Mouse (Mus musculus): ENCODE data around the gene Atf7. TPM values are rescaled to one million over a fixed set of nuclear protein-coding genes. Genes with fewer than 3 reads are reported as not detected.

Gene Atf7
- total and polyA plus RNA-seq, 3 experiments: 6.7 to 31.9 (median 8.6) TPM

DNA sequence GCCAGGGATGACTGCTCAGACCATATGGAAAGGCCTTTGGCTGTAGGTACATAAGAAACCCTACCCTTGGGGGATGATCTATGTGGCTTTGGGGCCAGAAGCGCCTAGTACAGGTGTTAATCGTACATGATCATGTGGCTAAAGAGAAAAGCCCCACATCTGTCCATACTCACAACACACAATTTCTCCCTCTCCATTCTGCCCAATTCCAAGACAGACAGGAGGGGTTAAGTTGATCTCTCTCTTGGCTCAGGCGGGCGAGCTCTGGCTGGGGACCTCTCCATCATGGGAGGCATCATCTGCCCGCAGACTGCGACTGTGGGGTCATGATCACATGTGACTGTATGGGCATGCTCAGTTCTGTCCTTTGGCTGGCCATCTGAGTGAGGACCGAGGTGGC is 91.3 kb downstream of the Atf7 start:
- Histone ChIP-seq H3K9ac (ENCODE audit: insufficient read depth, low read depth) (no peak overlapping the region), H3K27ac (ENCODE audit: insufficient read depth, low read depth) (no peak overlapping the region), H3K9me3 (replicated peaks; ENCODE audit: low read length) (no peaks in the 10 kb centered on the region), H3K4me3 (replicated peaks in 1 of 3; ENCODE audit: low read depth in 2 of 3, low read length in 2 of 3, poor library complexity in 1 of 3) (no peak overlapping the region), H3K4me1 (ENCODE audit: control insufficient read depth in 1 of 2, insufficient read depth in 2 of 2) (peaks cover 0 to 8% of the 10 kb centered on the region in 2 experiments; a peak in 1 of 4 replicates), H3K4me2 (ENCODE audit: insufficient read depth, low read depth, poor library complexity, severe bottlenecking) (no peak overlapping the region), H3K36me3 (replicated peaks in 1 of 2; ENCODE audit: control insufficient read depth in 1 of 2, insufficient read depth in 1 of 2, low read length in 1 of 2) (peaks cover 36 to 87% of the 10 kb centered on the region in 2 experiments), H3K27me3 (replicated peaks) (no peaks in the 10 kb centered on the region), H3K79me2 (replicated peaks; ENCODE audit: control insufficient read depth, extremely low read depth, insufficient read depth, poor library complexity, severe bottlenecking) (no peaks in the 10 kb centered on the region)
- no peak for DNase-seq (ENCODE audit: extremely low read depth)
- TF ChIP-seq UBTF (IDR thresholded peaks at IDR 0.05; ENCODE audit: low read depth, low read length) (no peak), NRF1 (IDR thresholded peaks at IDR 0.05; ENCODE audit: low read depth, low read length) (no peak), RAD21 (IDR thresholded peaks at IDR 0.05; ENCODE audit: low read depth, low read length) (no peak), TCF12 (IDR thresholded peaks at IDR 0.05; ENCODE audit: low read depth, low read length) (no peak), MAFK (IDR thresholded peaks at IDR 0.05; ENCODE audit: insufficient replicate concordance, low read length) (no peak), CHD2 (IDR thresholded peaks at IDR 0.05; ENCODE audit: low read length) (no peak), GABPA (IDR thresholded peaks at IDR 0.05; ENCODE audit: insufficient replicate concordance, low read depth, low read length) (no peak), MXI1 (IDR thresholded peaks at IDR 0.05; ENCODE audit: low read depth, low read length) (no peak)
- dilution Hi-C loops (cut with MboI; ENCODE audit: extremely low pct_ligation_motif_present, extremely low pct_unique_long_range_greater_than_20kb, low sequenced_read_pairs) (no loop called here), in situ Hi-C loops (cut with MboI; ENCODE audit: low pct_ligation_motif_present, low pct_unique_long_range_greater_than_20kb, low sequenced_read_pairs) (no loop called here)

DNA sequence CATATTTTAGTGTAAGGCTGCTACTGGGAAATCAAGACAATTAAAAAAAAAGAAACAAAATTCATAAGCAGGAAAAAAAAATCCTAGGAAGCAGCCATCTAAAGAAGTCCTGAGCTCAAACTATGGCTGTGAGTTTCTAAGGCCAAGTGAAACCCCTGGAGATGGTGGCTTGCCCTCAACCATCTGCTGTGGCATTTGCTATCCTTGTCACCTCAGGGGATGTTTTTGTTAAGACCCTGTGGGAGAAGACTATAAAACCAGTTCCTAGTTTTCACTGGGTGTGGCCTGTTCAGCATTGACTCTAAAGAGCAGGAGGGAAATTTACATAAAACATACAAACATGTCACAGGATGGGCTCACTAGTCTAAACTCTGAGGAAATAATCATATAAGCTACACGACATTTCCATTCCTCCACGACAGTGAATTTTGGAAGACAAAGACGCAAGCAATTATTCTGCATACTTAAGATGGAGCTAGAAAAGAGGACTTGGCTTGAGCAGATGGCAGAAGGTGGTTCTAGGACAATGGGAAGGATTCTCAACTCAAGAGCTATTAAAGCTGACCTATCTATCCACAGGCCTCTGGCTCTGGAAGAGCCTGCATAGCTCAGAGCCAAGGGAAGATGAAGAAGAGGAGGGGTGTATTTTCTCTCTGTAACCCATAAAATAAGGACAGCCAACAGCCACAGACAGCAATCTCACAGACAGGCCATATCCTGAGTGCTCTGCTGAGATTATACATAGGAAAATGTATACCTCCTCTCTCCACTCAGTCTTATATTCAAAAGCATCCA is 93.0 kb downstream of the Atf7 start:
- Histone ChIP-seq H3K4me3 (replicated peaks in 1 of 3; ENCODE audit: low read depth in 2 of 3, low read length in 2 of 3, poor library complexity in 1 of 3) (no peak overlapping the region), H3K9ac (ENCODE audit: insufficient read depth, low read depth) (no peak overlapping the region), H3K79me2 (replicated peaks; ENCODE audit: control insufficient read depth, extremely low read depth, insufficient read depth, poor library complexity, severe bottlenecking) (no peaks in the 10 kb centered on the region), H3K36me3 (replicated peaks in 1 of 2; ENCODE audit: control insufficient read depth in 1 of 2, insufficient read depth in 1 of 2, low read length in 1 of 2) (peaks cover 42 to 92% of the 10 kb centered on the region in 2 experiments), H3K4me1 (ENCODE audit: control insufficient read depth in 1 of 2, insufficient read depth in 2 of 2) (peaks cover 0 to 8% of the 10 kb centered on the region in 2 experiments; a peak in 1 of 4 replicates), H3K27me3 (replicated peaks) (no peaks in the 10 kb centered on the region), H3K4me2 (ENCODE audit: insufficient read depth, low read depth, poor library complexity, severe bottlenecking) (no peak overlapping the region), H3K27ac (ENCODE audit: insufficient read depth, low read depth) (no peak overlapping the region), H3K9me3 (replicated peaks; ENCODE audit: low read length) (no peaks in the 10 kb centered on the region)
- dilution Hi-C loops (cut with MboI; ENCODE audit: extremely low pct_ligation_motif_present, extremely low pct_unique_long_range_greater_than_20kb, low sequenced_read_pairs) (no loop called here), in situ Hi-C loops (cut with MboI; ENCODE audit: low pct_ligation_motif_present, low pct_unique_long_range_greater_than_20kb, low sequenced_read_pairs) (no loop called here)
- no peak for DNase-seq (ENCODE audit: extremely low read depth)
- TF ChIP-seq POLR2AphosphoS2 (IDR thresholded peaks at IDR 0.05; ENCODE audit: low read depth, low read length) (no peak), ZC3H11A (IDR thresholded peaks at IDR 0.05; ENCODE audit: low read depth, low read length) (no peak), JUN (IDR thresholded peaks at IDR 0.05; ENCODE audit: insufficient read depth, low read depth, low read length) (no peak), UBTF (IDR thresholded peaks at IDR 0.05; ENCODE audit: low read depth, low read length) (no peak), USF2 (conservative IDR thresholded peaks at IDR 0.05; ENCODE audit: low read depth, low read length) (no peak), CHD1 (IDR thresholded peaks at IDR 0.05; ENCODE audit: low read depth, low read length) (no peak), MYC (IDR thresholded peaks at IDR 0.05; ENCODE audit: low read depth, low read length) (no peak), SMC3 (IDR thresholded peaks at IDR 0.05; ENCODE audit: low read depth, low read length) (no peak), RCOR1 (conservative IDR thresholded peaks at IDR 0.05; ENCODE audit: low read depth, low read length) (no peak), ZNF384 (IDR thresholded peaks at IDR 0.05; ENCODE audit: low read depth, low read length) (no peak), SIN3A (IDR thresholded peaks at IDR 0.05; ENCODE audit: low read length) (no peak), TBP (conservative IDR thresholded peaks at IDR 0.05; ENCODE audit: low read depth, low read length) (no peak), MAZ (IDR thresholded peaks at IDR 0.05; ENCODE audit: low read depth, low read length) (no peak), GABPA (IDR thresholded peaks at IDR 0.05; ENCODE audit: insufficient replicate concordance, low read depth, low read length) (no peak), KAT2A (IDR thresholded peaks at IDR 0.05; ENCODE audit: insufficient replicate concordance, low read length) (no peak), POLR2A (IDR thresholded peaks at IDR 0.05; ENCODE audit: low read depth, low read length) (no peak), E2F4 (IDR thresholded peaks at IDR 0.05; ENCODE audit: insufficient replicate concordance, low read depth, low read length) (no peak)

Data from CH12.LX (cell line).